Mouse (Mus musculus) forebrain, embryonic 12.5 days (tissue): Measurements from ENCODE around the gene Orai1. TPM values are rescaled to one million over a fixed set of nuclear protein-coding genes. Genes with fewer than 3 reads are reported as not detected.

Source experiments
- polyA plus RNA-seq: library from polyadenylated mRNA; unstranded; fragments of >200 nt; fragmentation: Nextera tagmentation; extraction: Ambion mirVana; gene quantifications from 2 replicates; pipeline ENCODE4 v1.2.1, GENCODE M21; 2016

The Orai1 gene
- polyA plus RNA-seq, 1 experiment from 2014 or later, result 11.4 TPM

Other genes starting within 250 kb of the Orai1 start
- 34.5 and 35.1 TPM in 2 replicates for gene Camkk2, start 235.7 kb upstream of the Orai1 start, polyA plus RNA-seq
- 563 and 568 TPM in 2 replicates for gene Anapc5, start 193.7 kb upstream of the Orai1 start, polyA plus RNA-seq
- gene Rnf34, start 165.0 kb upstream of the Orai1 start, polyA plus RNA-seq, result 44.1 and 50.1 TPM in 2 replicates
- 108 and 118 TPM in 2 replicates for gene Kdm2b, start 25.3 kb upstream of the Orai1 start, polyA plus RNA-seq
- 0.50 TPM in 1 of 2 replicates, not detected in the other for gene Morn3, start 31.9 kb downstream of the Orai1 start, polyA plus RNA-seq
- gene Tmem120b, start 53.3 kb downstream of the Orai1 start, polyA plus RNA-seq, result 9.0 and 9.7 TPM in 2 replicates
- 1.9 and 2.8 TPM in 2 replicates for gene Rhof, start 117.6 kb downstream of the Orai1 start, polyA plus RNA-seq
- 13.1 and 13.6 TPM in 2 replicates for gene Setd1b, start 127.1 kb downstream of the Orai1 start, polyA plus RNA-seq
- gene Psmd9, start 154.3 kb downstream of the Orai1 start, polyA plus RNA-seq, result 66.5 and 71.6 TPM in 2 replicates
- not detected in 2 replicates for gene Hpd, start 167.7 kb downstream of the Orai1 start, polyA plus RNA-seq
- 1.3 and 2.3 TPM in 2 replicates for gene Wdr66, start 237.0 kb downstream of the Orai1 start, polyA plus RNA-seq